Mouse (Mus musculus): Measurements from ENCODE around the gene Gpx4. TPM values are rescaled to one million over a fixed set of nuclear protein-coding genes. Genes with fewer than 3 reads are reported as not detected.

Gpx4 gene
- polyA plus RNA-seq, 1 experiment, result 1,278 TPM

DNA sequence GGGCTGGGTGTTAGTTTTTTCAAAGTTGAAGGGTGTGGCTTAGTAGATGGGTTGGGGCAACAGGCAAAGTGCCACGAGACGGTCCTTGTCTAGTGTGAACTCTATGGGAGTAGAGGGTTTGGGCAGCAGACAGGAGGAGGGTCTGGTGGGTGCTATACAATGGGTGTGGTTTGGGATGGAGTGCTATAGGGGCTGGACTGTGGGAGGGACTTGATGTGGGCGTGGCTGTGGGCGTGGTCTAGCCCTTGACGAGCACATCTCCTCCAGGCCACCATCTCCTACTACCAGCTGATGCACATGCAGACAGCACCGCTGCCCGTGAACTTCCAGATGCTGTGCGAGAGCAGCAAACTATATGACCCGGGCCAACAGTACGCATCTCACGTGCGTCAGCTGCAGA, 21.1 kb upstream of the Gpx4 start:
- Histone ChIP-seq H3ac (ENCODE audit: control insufficient read depth, insufficient read length) (no peak overlapping the region), H3K4me2 (ENCODE audit: low read depth) (no peak overlapping the region), H3K79me2 (ENCODE audit: control insufficient read depth, insufficient read depth) (no peaks in the 10 kb centered on the region), H3K36me3 (ENCODE audit: control insufficient read depth, insufficient read depth) (no peaks in the 10 kb centered on the region), H3K4me3 (no peak overlapping the region), H3K27me3 (ENCODE audit: control insufficient read depth, insufficient read depth, insufficient read length) (no peaks in the 10 kb centered on the region)
- no peak for TF ChIP-seq POLR2A (IDR thresholded peaks at IDR 0.05; ENCODE audit: insufficient read length, low read depth)
- TF ChIP-seq REST (IDR thresholded peaks at IDR 0.05; ENCODE audit: insufficient read depth, insufficient read length), result no peak
- no peak for TF ChIP-seq USF1 (IDR thresholded peaks at IDR 0.05; ENCODE audit: low read depth)
- no peak for TF ChIP-seq TCF3 (IDR thresholded peaks at IDR 0.05; ENCODE audit: insufficient read length, low read depth)
- TF ChIP-seq MAX (IDR thresholded peaks at IDR 0.05; ENCODE audit: low read depth), result no peak
- no peak for TF ChIP-seq TCF12 (IDR thresholded peaks at IDR 0.05; ENCODE audit: insufficient read depth, poor library complexity, severe bottlenecking)
- no peak for TF ChIP-seq CEBPB (IDR thresholded peaks at IDR 0.05; ENCODE audit: insufficient read depth, poor library complexity, severe bottlenecking)
- TF ChIP-seq MYOD1 (IDR thresholded peaks at IDR 0.05; ENCODE audit: control insufficient read depth in 1 of 3, insufficient read length in 2 of 3, low read depth in 2 of 3), result no peak
- TF ChIP-seq MYOG (IDR thresholded peaks at IDR 0.05; ENCODE audit: control insufficient read depth in 1 of 3, insufficient read depth in 1 of 3, insufficient read length in 2 of 3, low read depth in 2 of 3), result no peak
- TF ChIP-seq POLR2AphosphoS2 (IDR thresholded peaks at IDR 0.05; ENCODE audit: insufficient read length, low read depth), result no peak
- no peak for TF ChIP-seq SRF (IDR thresholded peaks at IDR 0.05; ENCODE audit: control insufficient read depth, insufficient read length, low read depth)
- TF ChIP-seq E2F4 (IDR thresholded peaks at IDR 0.05; ENCODE audit: insufficient read depth), result no peak

DNA sequence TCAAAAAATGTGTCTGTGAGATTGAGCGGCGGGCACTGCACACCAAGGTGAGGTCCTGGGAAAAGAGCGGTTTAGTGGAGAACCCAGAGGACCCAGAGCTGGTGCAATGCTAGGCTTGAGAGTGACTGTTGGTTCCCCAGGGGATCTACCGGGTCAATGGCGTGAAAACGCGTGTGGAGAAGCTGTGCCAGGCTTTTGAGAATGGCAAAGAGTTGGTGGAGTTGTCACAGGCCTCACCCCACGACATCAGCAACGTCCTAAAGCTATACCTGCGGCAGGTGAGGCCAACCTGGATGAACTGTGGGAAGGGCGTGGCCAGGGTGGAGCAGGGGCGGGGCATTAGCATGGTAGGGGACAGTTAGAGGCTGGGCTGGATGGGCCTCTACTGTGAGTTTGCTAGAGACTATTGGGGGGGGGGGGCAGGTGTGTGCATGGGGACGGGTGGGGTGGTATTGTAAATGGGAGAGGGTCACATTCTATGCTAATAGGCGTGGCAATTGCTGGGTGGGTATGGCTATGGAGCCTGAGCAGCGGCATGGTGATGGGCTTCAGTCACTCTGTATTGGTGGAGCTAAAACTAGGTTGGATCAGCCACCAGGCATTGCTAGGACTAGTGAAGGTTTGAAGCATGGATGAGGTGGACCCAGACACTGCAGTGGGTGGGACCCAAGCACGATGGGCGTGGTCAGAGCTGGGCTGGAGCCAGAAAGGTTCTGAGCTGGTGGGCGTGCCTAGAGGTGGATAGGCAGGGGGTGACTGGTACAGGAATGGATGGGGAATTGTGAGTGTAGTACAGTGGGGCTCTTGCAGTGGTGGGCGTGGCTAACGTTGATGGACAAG, 19.1 kb upstream of the Gpx4 start:
- H3K4me3 ChIP-seq, result no peak overlapping the region

DNA sequence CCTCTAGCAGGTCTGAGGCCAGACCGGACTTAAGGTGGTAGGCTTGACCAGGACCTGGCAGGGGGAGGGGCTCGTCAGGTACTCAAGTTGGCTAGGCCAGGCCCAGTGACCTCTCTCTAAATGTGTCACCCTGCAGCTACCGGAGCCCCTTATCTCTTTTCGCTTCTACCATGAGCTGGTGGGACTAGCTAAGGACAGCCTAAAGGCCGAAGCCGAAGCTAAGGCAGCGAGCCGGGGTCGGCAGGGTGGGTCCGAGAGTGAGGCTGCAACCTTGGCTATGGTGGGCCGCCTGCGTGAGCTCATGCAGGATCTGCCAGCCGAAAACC, 18.5 kb upstream of the Gpx4 start:
- no peaks in the 10 kb centered on the region for H3K36me3 ChIP-seq (ENCODE audit: control insufficient read depth, insufficient read depth)
- H3K79me2 ChIP-seq (ENCODE audit: control insufficient read depth, insufficient read depth), result no peaks in the 10 kb centered on the region
- H3K4me2 ChIP-seq (ENCODE audit: low read depth), result no peak overlapping the region
- no peaks in the 10 kb centered on the region for H3K27me3 ChIP-seq (ENCODE audit: control insufficient read depth, insufficient read depth, insufficient read length)
- no peak overlapping the region for H3K4me3 ChIP-seq
- no peak overlapping the region for H3ac ChIP-seq (ENCODE audit: control insufficient read depth, insufficient read length)
- TF ChIP-seq MAX (IDR thresholded peaks at IDR 0.05; ENCODE audit: low read depth) (no peak), TCF3 (IDR thresholded peaks at IDR 0.05; ENCODE audit: insufficient read length, low read depth) (no peak), MYOG (IDR thresholded peaks at IDR 0.05; ENCODE audit: control insufficient read depth in 1 of 3, insufficient read depth in 1 of 3, insufficient read length in 2 of 3, low read depth in 2 of 3) (no peak), POLR2AphosphoS2 (IDR thresholded peaks at IDR 0.05; ENCODE audit: insufficient read length, low read depth) (no peak), MYOD1 (IDR thresholded peaks at IDR 0.05; ENCODE audit: control insufficient read depth in 1 of 3, insufficient read length in 2 of 3, low read depth in 2 of 3) (no peak), E2F4 (IDR thresholded peaks at IDR 0.05; ENCODE audit: insufficient read depth) (no peak), REST (IDR thresholded peaks at IDR 0.05; ENCODE audit: insufficient read depth, insufficient read length) (no peak), TCF12 (IDR thresholded peaks at IDR 0.05; ENCODE audit: insufficient read depth, poor library complexity, severe bottlenecking) (no peak), POLR2A (IDR thresholded peaks at IDR 0.05; ENCODE audit: insufficient read length, low read depth) (no peak), CEBPB (IDR thresholded peaks at IDR 0.05; ENCODE audit: insufficient read depth, poor library complexity, severe bottlenecking) (no peak), USF1 (IDR thresholded peaks at IDR 0.05; ENCODE audit: low read depth) (no peak), SRF (IDR thresholded peaks at IDR 0.05; ENCODE audit: control insufficient read depth, insufficient read length, low read depth) (no peak)

More for the DNA sequence above, 19.1 kb upstream of the Gpx4 start:
- Histone ChIP-seq H3K79me2 (ENCODE audit: control insufficient read depth, insufficient read depth) (no peaks in the 10 kb centered on the region), H3ac (ENCODE audit: control insufficient read depth, insufficient read length) (no peak overlapping the region), H3K27me3 (ENCODE audit: control insufficient read depth, insufficient read depth, insufficient read length) (no peaks in the 10 kb centered on the region), H3K36me3 (ENCODE audit: control insufficient read depth, insufficient read depth) (no peaks in the 10 kb centered on the region), H3K4me2 (ENCODE audit: low read depth) (no peak overlapping the region)
- TF ChIP-seq POLR2AphosphoS2 (IDR thresholded peaks at IDR 0.05; ENCODE audit: insufficient read length, low read depth) (no peak), E2F4 (IDR thresholded peaks at IDR 0.05; ENCODE audit: insufficient read depth) (no peak), MYOG (IDR thresholded peaks at IDR 0.05; ENCODE audit: control insufficient read depth in 1 of 3, insufficient read depth in 1 of 3, insufficient read length in 2 of 3, low read depth in 2 of 3) (no peak), MAX (IDR thresholded peaks at IDR 0.05; ENCODE audit: low read depth) (no peak), TCF12 (IDR thresholded peaks at IDR 0.05; ENCODE audit: insufficient read depth, poor library complexity, severe bottlenecking) (no peak), TCF3 (IDR thresholded peaks at IDR 0.05; ENCODE audit: insufficient read length, low read depth) (no peak), USF1 (IDR thresholded peaks at IDR 0.05; ENCODE audit: low read depth) (no peak), CEBPB (IDR thresholded peaks at IDR 0.05; ENCODE audit: insufficient read depth, poor library complexity, severe bottlenecking) (no peak), REST (IDR thresholded peaks at IDR 0.05; ENCODE audit: insufficient read depth, insufficient read length) (no peak), SRF (IDR thresholded peaks at IDR 0.05; ENCODE audit: control insufficient read depth, insufficient read length, low read depth) (no peak), MYOD1 (IDR thresholded peaks at IDR 0.05; ENCODE audit: control insufficient read depth in 1 of 3, insufficient read length in 2 of 3, low read depth in 2 of 3) (no peak), POLR2A (IDR thresholded peaks at IDR 0.05; ENCODE audit: insufficient read length, low read depth) (no peak)

DNA sequence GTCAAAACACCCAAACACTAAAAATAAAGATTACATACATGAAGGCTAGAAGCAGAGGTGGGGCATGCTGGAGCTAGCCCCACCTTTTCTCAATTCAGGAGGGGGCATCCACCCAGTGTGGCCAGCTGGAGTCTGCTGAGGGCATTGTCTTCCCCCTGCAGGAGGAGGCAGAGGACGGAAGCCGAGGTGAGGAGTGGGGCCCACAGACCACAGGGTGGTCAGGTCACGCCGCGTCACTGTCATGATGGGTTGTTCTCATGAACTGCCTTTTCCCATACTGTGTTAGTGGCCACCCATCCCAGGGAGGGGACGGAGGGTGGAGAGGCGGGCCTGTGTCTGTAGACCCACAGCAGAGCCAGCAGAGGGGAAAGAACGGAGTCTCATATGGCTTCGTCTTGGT, 16.8 kb upstream of the Gpx4 start:
- no peaks in the 10 kb centered on the region for H3K36me3 ChIP-seq (ENCODE audit: control insufficient read depth, insufficient read depth)
- no peak overlapping the region for H3ac ChIP-seq (ENCODE audit: control insufficient read depth, insufficient read length)
- no peak for TF ChIP-seq TCF3 (IDR thresholded peaks at IDR 0.05; ENCODE audit: insufficient read length, low read depth)
- TF ChIP-seq POLR2A (IDR thresholded peaks at IDR 0.05; ENCODE audit: insufficient read length, low read depth), result no peak
- no peak for TF ChIP-seq E2F4 (IDR thresholded peaks at IDR 0.05; ENCODE audit: insufficient read depth)
- TF ChIP-seq MAX (IDR thresholded peaks at IDR 0.05; ENCODE audit: low read depth), result no peak
- no peak for TF ChIP-seq REST (IDR thresholded peaks at IDR 0.05; ENCODE audit: insufficient read depth, insufficient read length)
- TF ChIP-seq CEBPB (IDR thresholded peaks at IDR 0.05; ENCODE audit: insufficient read depth, poor library complexity, severe bottlenecking), result no peak
- TF ChIP-seq MYOG (IDR thresholded peaks at IDR 0.05; ENCODE audit: control insufficient read depth in 1 of 3, insufficient read depth in 1 of 3, insufficient read length in 2 of 3, low read depth in 2 of 3), result no peak
- no peak for TF ChIP-seq POLR2AphosphoS2 (IDR thresholded peaks at IDR 0.05; ENCODE audit: insufficient read length, low read depth)
- no peak for TF ChIP-seq MYOD1 (IDR thresholded peaks at IDR 0.05; ENCODE audit: control insufficient read depth in 1 of 3, insufficient read length in 2 of 3, low read depth in 2 of 3)
- TF ChIP-seq SRF (IDR thresholded peaks at IDR 0.05; ENCODE audit: control insufficient read depth, insufficient read length, low read depth), result no peak
- TF ChIP-seq TCF12 (IDR thresholded peaks at IDR 0.05; ENCODE audit: insufficient read depth, poor library complexity, severe bottlenecking), result no peak
- H3K4me2 ChIP-seq (ENCODE audit: low read depth), result no peak overlapping the region
- no peak overlapping the region for H3K4me3 ChIP-seq
- H3K79me2 ChIP-seq (ENCODE audit: control insufficient read depth, insufficient read depth), result no peaks in the 10 kb centered on the region
- H3K27me3 ChIP-seq (ENCODE audit: control insufficient read depth, insufficient read depth, insufficient read length), result no peaks in the 10 kb centered on the region
